Mouse (Mus musculus) liver, embryonic 14.5 days (tissue): ENCODE results near the gene Klhl24. TPM values are rescaled to one million over a fixed set of nuclear protein-coding genes. Genes with fewer than 3 reads are reported as not detected.

ENCODE experiments used
- ATAC-seq: fragments of 200-750 bp; cut with Nextera tagmentation; 2 replicates; pipeline ENCODE4 v1.8.0; 2017; ENCODE audit warnings: moderate number of reproducible peaks, mild to moderate bottlenecking, moderate library complexity; ENCODE audit not compliant: insufficient read depth
- DNase-seq, 3 experiments: peaks; one replicate each; pipeline ENCODE4 v3.0.0-alpha.2; 2012 to 2013; ENCODE audit warnings: low read depth in 3 of 3, low spot score in 3 of 3
- H3K27ac ChIP-seq: fragments of 300-500 bp; sonication (generic); 2 replicates; pipeline ENCODE4 v1.5.1; 2014; ENCODE audit warnings: moderate library complexity, mild to moderate bottlenecking, control low read depth, inconsistent platforms
- H3K27me3 ChIP-seq: fragments of 300-500 bp; sonication (generic); 2 replicates; pipeline ENCODE4 v1.6.1; 2014; ENCODE audit warnings: mild to moderate bottlenecking, low read length, moderate library complexity; ENCODE audit not compliant: control insufficient read depth, insufficient read depth
- H3K36me3 ChIP-seq: fragments of 300-500 bp; sonication (generic); replicated peaks from 2 replicates; pipeline ENCODE4 v1.6.1; 2014; ENCODE audit warnings: low read depth; ENCODE audit not compliant: control insufficient read depth, insufficient read depth
- H3K4me1 ChIP-seq, 2 experiments: fragments of 200-500 bp in 1 of 2; fragments of 300-500 bp in 1 of 2; sonication (generic) in 1 of 2; replicated peaks; 2 replicates each; pipeline ENCODE4 v1.6.1; 2012 to 2014; ENCODE audit warnings: antibody characterized with exemption in 1 of 2, inconsistent platforms in 1 of 2, low read length in 1 of 2; ENCODE audit not compliant: control insufficient read depth in 2 of 2, insufficient read depth in 2 of 2
- H3K4me2 ChIP-seq: fragments of 300-500 bp; sonication (generic); 2 replicates; pipeline ENCODE4 v1.6.1; 2014; ENCODE audit warnings: low read depth, mild to moderate bottlenecking, control low read depth, moderate library complexity
- H3K4me3 ChIP-seq, 2 experiments: fragments of 200-500 bp in 1 of 2; fragments of 300-500 bp in 1 of 2; sonication (generic) in 1 of 2; 2 replicates each; pipeline ENCODE4 v1.5.1; 2012 to 2014; ENCODE audit warnings: low read depth in 2 of 2, low read length in 2 of 2, mild to moderate bottlenecking in 2 of 2, control low read depth in 1 of 2, inconsistent platforms in 1 of 2, moderate library complexity in 1 of 2; ENCODE audit not compliant: insufficient read depth in 1 of 2
- H3K9ac ChIP-seq: fragments of 300-500 bp; sonication (generic); replicated peaks from 2 replicates; pipeline ENCODE4 v1.6.1; 2014; ENCODE audit warnings: mild to moderate bottlenecking, control low read depth, moderate library complexity
- H3K9me3 ChIP-seq: fragments of 300-500 bp; sonication (generic); 2 replicates; pipeline ENCODE4 v1.6.1; 2016; ENCODE audit warnings: low read length, mixed read lengths; ENCODE audit not compliant: control insufficient read depth
- CTCF ChIP-seq: IDR thresholded peaks from 2 replicates; pipeline ENCODE4 v1.5.1; 2016; ENCODE audit warnings: antibody characterized with exemption, low read depth, control low read depth
- EP300 ChIP-seq: IDR thresholded peaks from 2 replicates; pipeline ENCODE4 v1.6.1; 2016; ENCODE audit warnings: antibody characterized with exemption, low read depth
- WGBS: fragments of 180-500 bp; shearing (Covaris S2); extraction: QIAGEN DNeasy Blood & Tissue Kit; methylation state at CpG from one replicate; pipeline ENCODE4 v1.1.7; 2014; ENCODE audit not compliant: insufficient replicate concordance; 5-methylcytosine and 5-hydroxymethylcytosine counted together
- polyA plus RNA-seq, 2 experiments: library from polyadenylated mRNA; depleted of rRNA in 1 of 2; stranded (reverse) in 1 of 2; unstranded in 1 of 2; fragments of >200 nt; fragmentation: Nextera tagmentation in 1 of 2; extraction: Ambion mirVana in 1 of 2; gene quantifications; 2 replicates each; pipeline versions ENCODE4 v1.2.1 to v1.2.3; 2012 to 2014

The Klhl24 gene
- polyA plus RNA-seq, 2 experiments: 1.6 to 3.7 TPM

- H3K4me2 ChIP-seq: no peak overlapping the region
- no peaks in the 10 kb centered on the region for H3K27me3 ChIP-seq
- ATAC-seq (no peak), DNase-seq (no peak)
- no peaks in the 10 kb centered on the region for H3K9me3 ChIP-seq
- WGBS: 61% methylated on average over 1 of the region's 1 CpGs
- no peaks in the 10 kb centered on the region for H3K4me1 ChIP-seq
- H3K27ac ChIP-seq: no peak overlapping the region
- no peak overlapping the region for H3K9ac ChIP-seq
- no peaks in the 10 kb centered on the region for H3K36me3 ChIP-seq
- no peak overlapping the region for H3K4me3 ChIP-seq
- TF ChIP-seq EP300 (no peak), CTCF (no peak)
These were observed 12.7 kb upstream of the Klhl24 start for GRCm38 (mm10) chr16:20084623-20085022.

DNA sequence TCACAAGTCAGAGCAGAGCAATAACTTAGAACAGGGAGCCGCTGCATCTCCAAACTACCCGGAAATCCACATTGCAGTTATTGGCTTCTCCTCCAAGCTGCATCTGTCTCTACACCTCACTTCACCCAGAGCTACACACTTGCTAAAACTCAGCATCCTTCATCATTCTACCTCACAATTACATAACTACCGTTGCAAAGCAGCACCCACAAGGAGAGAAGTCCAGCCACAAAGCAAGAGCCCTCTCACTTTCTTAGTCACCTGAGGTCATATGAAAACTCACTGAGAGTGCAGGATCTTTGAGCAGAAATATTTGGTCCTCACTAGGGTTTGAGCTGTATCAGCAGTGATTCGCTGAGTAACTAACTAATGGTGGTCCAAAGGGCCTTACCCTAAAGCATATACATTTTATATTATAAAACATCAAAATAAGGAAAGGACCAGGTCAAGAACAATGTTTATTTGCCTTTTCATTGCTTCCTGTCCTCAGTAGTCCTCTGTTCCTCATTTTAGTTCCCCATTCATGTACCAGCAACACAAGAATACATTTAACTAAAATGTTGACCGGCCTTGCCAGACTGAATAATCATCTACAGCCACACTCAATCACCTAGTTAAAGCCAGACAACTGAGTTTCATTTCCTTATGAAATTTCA, 12.0 kb upstream of the Klhl24 start:
- no peak overlapping the region for H3K4me2 ChIP-seq
- H3K4me1 ChIP-seq: no peaks in the 10 kb centered on the region
- no peak overlapping the region for H3K9ac ChIP-seq
- ATAC-seq (no peak), DNase-seq (no peak)
- H3K9me3 ChIP-seq: no peaks in the 10 kb centered on the region
- no peak for TF ChIP-seq EP300
- TF ChIP-seq CTCF: no peak
- no peak overlapping the region for H3K4me3 ChIP-seq
- no peak overlapping the region for H3K27ac ChIP-seq
- no peaks in the 10 kb centered on the region for H3K36me3 ChIP-seq
- 43% methylated on average over 5 of the region's 5 CpGs for WGBS
- H3K27me3 ChIP-seq: no peaks in the 10 kb centered on the region

DNA sequence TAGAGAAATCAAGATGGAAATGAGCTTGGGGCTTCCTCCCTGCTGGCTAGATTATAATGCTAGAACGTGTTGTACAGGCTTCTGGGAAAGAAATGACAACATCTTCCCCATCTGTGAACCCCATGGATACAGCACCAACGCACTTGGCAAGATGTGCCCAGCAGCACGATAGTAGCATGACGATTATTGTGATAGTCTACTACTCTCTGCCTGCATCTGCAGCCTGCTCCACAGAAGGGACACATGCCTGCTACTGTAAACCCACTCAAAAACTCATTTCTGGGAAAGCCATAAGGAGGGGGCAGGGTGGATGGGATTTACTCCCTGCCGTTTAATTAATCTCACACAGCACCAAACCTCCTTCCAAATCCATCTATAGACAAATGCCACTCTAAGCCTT, 10.4 kb upstream of the Klhl24 start:
- Histone ChIP-seq H3K4me2 (no peak overlapping the region), H3K36me3 (no peaks in the 10 kb centered on the region), H3K27me3 (no peaks in the 10 kb centered on the region), H3K4me3 (no peak overlapping the region), H3K27ac (no peak overlapping the region), H3K9ac (no peak overlapping the region), H3K9me3 (no peaks in the 10 kb centered on the region), H3K4me1 (no peaks in the 10 kb centered on the region)
- ATAC-seq: no peak
- TF ChIP-seq CTCF (no peak), EP300 (no peak)
- no peak for DNase-seq
- WGBS: 64% methylated on average over 5 of the region's 5 CpGs

- Histone ChIP-seq H3K4me2 (no peak overlapping the region), H3K27ac (no peak overlapping the region), H3K9me3 (no peaks in the 10 kb centered on the region), H3K9ac (no peak overlapping the region), H3K27me3 (no peaks in the 10 kb centered on the region), H3K36me3 (no peaks in the 10 kb centered on the region), H3K4me3 (no peak overlapping the region), H3K4me1 (no peaks in the 10 kb centered on the region)
- no peak for TF ChIP-seq EP300
- TF ChIP-seq CTCF: 0 out of 2 replicates have a peak, but pooled peaks have one; percentile 14
- DNase-seq (no peak), ATAC-seq (no peak)
- 53% methylated on average over 3 of the region's 3 CpGs for WGBS
These were observed 7.7 kb upstream of the Klhl24 start for GRCm38 (mm10) chr16:20089636-20090035.

DNA sequence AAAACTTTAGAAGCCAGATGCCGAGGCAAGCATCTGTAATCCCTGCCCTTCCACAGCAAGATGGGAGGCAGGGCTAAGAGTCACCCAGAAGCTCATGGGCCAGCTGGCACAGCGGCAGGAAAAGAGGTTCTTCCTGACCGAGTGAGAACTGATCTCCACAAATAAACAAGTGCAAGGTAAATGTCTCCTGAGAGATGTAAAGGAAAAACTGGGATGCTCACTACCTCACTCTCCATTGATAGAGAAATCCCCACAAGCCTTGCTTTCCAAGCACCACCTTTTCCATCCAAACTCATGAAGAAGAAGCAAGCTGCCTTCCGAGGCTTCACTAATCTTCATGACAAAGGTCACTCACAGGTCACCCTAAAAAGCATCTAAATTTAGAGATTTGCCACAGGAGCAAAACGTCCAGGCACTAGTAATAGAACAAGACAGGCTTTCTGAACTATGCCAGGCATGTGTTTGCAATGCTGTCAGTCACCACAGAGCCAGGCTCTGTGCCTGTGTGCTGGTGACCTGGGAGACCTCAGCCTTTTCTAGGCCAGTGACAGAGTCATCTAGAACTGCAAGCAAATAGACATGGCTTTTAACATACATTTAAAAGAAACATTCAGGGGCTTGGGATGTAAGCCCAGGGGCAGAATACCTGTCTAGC, 6.3 kb upstream of the Klhl24 start:
- 26% methylated on average over 5 of the region's 5 CpGs for WGBS
- no peak overlapping the region for H3K27ac ChIP-seq
- H3K9ac ChIP-seq: no peak overlapping the region
- DNase-seq (no peak), ATAC-seq (no peak)
- no peaks in the 10 kb centered on the region for H3K27me3 ChIP-seq
- TF ChIP-seq EP300: no peak
- no peak for TF ChIP-seq CTCF
- H3K4me2 ChIP-seq: no peak overlapping the region
- H3K4me1 ChIP-seq: no peaks in the 10 kb centered on the region
- no peaks in the 10 kb centered on the region for H3K9me3 ChIP-seq
- no peaks in the 10 kb centered on the region for H3K36me3 ChIP-seq
- no peak overlapping the region for H3K4me3 ChIP-seq
